Mouse (Mus musculus) thymus, postnatal 10 days (tissue): ENCODE data around the gene Rpl24.

ENCODE experiments used
- DNase-seq, 2 experiments: peaks; one replicate each; pipeline ENCODE4 v3.0.0; 2021; ENCODE audit warnings: low spot score in 2 of 2

Rpl24 gene

GRCm38 (mm10) chr16:55970416-55970815, 4.3 kb downstream of the Rpl24 start:
- DNase-seq = no peak

- DNase-seq = no peak
Measured at GRCm38 (mm10) chr16:55971735-55972615, 5.9 kb downstream of the Rpl24 start.

GRCm38 (mm10) chr16:55972626-55973201, 6.6 kb downstream of the Rpl24 start:
- DNase-seq = no peak

- DNase-seq = peak; percentile 99 to 100
Measured at GRCm38 (mm10) chr16:55973431-55974255, 7.6 kb downstream of the Rpl24 start, which contains the start of gene Zbtb11. Zbtb11 (plus strand) TSS chr16:55973883.

GRCm38 (mm10) chr16:55974256-55974902, 8.3 kb downstream of the Rpl24 start:
- peak; percentile 92 for DNase-seq

GRCm38 (mm10) chr16:55974903-55975285, 8.8 kb downstream of the Rpl24 start:
- DNase-seq = no peak

- no peak for DNase-seq
Measured at GRCm38 (mm10) chr16:55986001-55986400, 19.9 kb downstream of the Rpl24 start.

GRCm38 (mm10) chr16:55990311-55990710, 24.2 kb downstream of the Rpl24 start:
- no peak for DNase-seq

- no peak for DNase-seq
Measured at GRCm38 (mm10) chr16:55994235-55994634, 28.2 kb downstream of the Rpl24 start.

GRCm38 (mm10) chr16:56006798-56007197, 40.7 kb downstream of the Rpl24 start:
- DNase-seq = no peak

GRCm38 (mm10) chr16:56008862-56009261, 42.8 kb downstream of the Rpl24 start:
- no peak for DNase-seq

GRCm38 (mm10) chr16:56012789-56013743, 47.0 kb downstream of the Rpl24 start:
- no peak for DNase-seq

- DNase-seq = no peak
Measured at GRCm38 (mm10) chr16:56014076-56014475, 48.0 kb downstream of the Rpl24 start.

- DNase-seq = no peak
Measured at GRCm38 (mm10) chr16:56019660-56020059, 53.6 kb downstream of the Rpl24 start.
